Mouse (Mus musculus) liver, adult 2 months (tissue): Measurements from ENCODE around the gene Tmem52.

Source experiments
- CTCF ChIP-seq: fragments of 200-500 bp; IDR thresholded peaks from 2 replicates; pipeline ENCODE4 v1.5.1; 2011; ENCODE audit warnings: low read depth, low read length, control low read depth
- POLR2A ChIP-seq: fragments of 200-500 bp; IDR thresholded peaks from 2 replicates; pipeline ENCODE4 v1.6.1; 2011; ENCODE audit warnings: low read length, control low read depth; ENCODE audit not compliant: insufficient read depth; ENCODE audit errors: extremely low read depth

GRCm38 (mm10) chr4:155420137-155420536, 48.8 kb upstream of the Tmem52 start:
- no peak for TF ChIP-seq POLR2A
- TF ChIP-seq CTCF = no peak
